Mouse (Mus musculus): Measurements from ENCODE around the gene Gm10570. TPM values are rescaled to one million over a fixed set of nuclear protein-coding genes. Genes with fewer than 3 reads are reported as not detected.

Gm10570 gene
- polyA plus RNA-seq, 1 experiment from 2014 or later: not detected

DNA sequence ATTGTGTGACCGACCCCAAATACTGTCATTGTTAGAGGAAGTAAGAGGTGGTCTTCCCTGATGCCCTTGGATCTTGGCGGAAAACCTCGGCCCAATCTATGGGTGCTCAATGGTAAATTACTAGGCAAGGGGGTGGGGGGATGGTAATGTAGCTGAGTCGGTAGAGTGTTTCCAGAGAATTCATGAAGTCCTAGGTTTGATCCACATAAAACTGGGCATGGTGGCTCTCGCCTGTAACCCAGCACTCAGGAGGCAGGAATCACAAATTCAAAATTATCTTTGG, 32.7 kb downstream of the Gm10570 start:
- Histone ChIP-seq H3K36me3 (replicated peaks; ENCODE audit: insufficient read depth, low read length) (no peaks in the 10 kb centered on the region), H3K4me2 (ENCODE audit: low read depth, low read length) (peak overlapping the region; percentile 69; the same call in 1 of the 2 replicates), H3K27me3 (ENCODE audit: insufficient read depth, low read length) (peaks cover 57% of the 10 kb centered on the region), H3K4me3 (ENCODE audit: low read depth, low read length) (no peak overlapping the region), H3K9me3 (ENCODE audit: low read length) (no peaks in the 10 kb centered on the region), H3K4me1 (ENCODE audit: insufficient read depth) (no peaks in the 10 kb centered on the region; the same call in 1 of the 2 replicates), H3K9ac (replicated peaks) (no peak overlapping the region), H3K27ac (ENCODE audit: low read depth) (no peak overlapping the region)
- WGBS (ENCODE audit: insufficient replicate concordance): 46% methylated on average over 5 of the region's 5 CpGs
- TF ChIP-seq EP300 (IDR thresholded peaks at IDR 0.05; ENCODE audit: low read depth) (no peak), CTCF (IDR thresholded peaks at IDR 0.05; ENCODE audit: low read depth) (no peak)
- no peak for ATAC-seq
- no peak for DNase-seq

- TF ChIP-seq EP300 (IDR thresholded peaks at IDR 0.05; ENCODE audit: low read depth): no peak
- no peak for TF ChIP-seq CTCF (IDR thresholded peaks at IDR 0.05; ENCODE audit: low read depth)
- peak; percentile 68; the same call in 1 of the 2 replicates for ATAC-seq
- H3K36me3 ChIP-seq (replicated peaks; ENCODE audit: insufficient read depth, low read length): no peaks in the 10 kb centered on the region
- peak; percentile 45 for DNase-seq
- peaks cover 57% of the 10 kb centered on the region for H3K27me3 ChIP-seq (ENCODE audit: insufficient read depth, low read length)
- 3% methylated on average over 61 of the region's 62 CpGs for WGBS (ENCODE audit: insufficient replicate concordance)
- H3K4me1 ChIP-seq (ENCODE audit: insufficient read depth): no peaks in the 10 kb centered on the region; the same call in 1 of the 2 replicates
- H3K9ac ChIP-seq (replicated peaks): 0 out of 2 replicates have a peak overlapping the region, but pooled peaks have one; percentile 11
- peak overlapping the region; percentile 33 for H3K4me3 ChIP-seq (ENCODE audit: low read depth, low read length)
- H3K4me2 ChIP-seq (ENCODE audit: low read depth, low read length): peak overlapping the region; percentile 69
- H3K27ac ChIP-seq (ENCODE audit: low read depth): no peak overlapping the region
- H3K9me3 ChIP-seq (ENCODE audit: low read length): no peaks in the 10 kb centered on the region
Observed at GRCm38 (mm10) chr4:130275016-130275822, 33.3 kb downstream of the Gm10570 start.

GRCm38 (mm10) chr4:130274346-130275015, 34.0 kb downstream of the Gm10570 start:
- Histone ChIP-seq H3K4me2 (ENCODE audit: low read depth, low read length) (peak overlapping the region; percentile 69), H3K27ac (ENCODE audit: low read depth) (no peak overlapping the region), H3K9me3 (ENCODE audit: low read length) (no peaks in the 10 kb centered on the region), H3K36me3 (replicated peaks; ENCODE audit: insufficient read depth, low read length) (no peaks in the 10 kb centered on the region), H3K27me3 (ENCODE audit: insufficient read depth, low read length) (peaks cover 57% of the 10 kb centered on the region), H3K4me1 (ENCODE audit: insufficient read depth) (no peaks in the 10 kb centered on the region; the same call in 1 of the 2 replicates), H3K4me3 (ENCODE audit: low read depth, low read length) (peak overlapping the region; percentile 33), H3K9ac (replicated peaks) (no peak overlapping the region)
- TF ChIP-seq CTCF (IDR thresholded peaks at IDR 0.05; ENCODE audit: low read depth) (no peak), EP300 (IDR thresholded peaks at IDR 0.05; ENCODE audit: low read depth) (no peak)
- no peak for DNase-seq
- no peak for ATAC-seq
- 4% methylated on average over 29 of the region's 29 CpGs for WGBS (ENCODE audit: insufficient replicate concordance)

DNA sequence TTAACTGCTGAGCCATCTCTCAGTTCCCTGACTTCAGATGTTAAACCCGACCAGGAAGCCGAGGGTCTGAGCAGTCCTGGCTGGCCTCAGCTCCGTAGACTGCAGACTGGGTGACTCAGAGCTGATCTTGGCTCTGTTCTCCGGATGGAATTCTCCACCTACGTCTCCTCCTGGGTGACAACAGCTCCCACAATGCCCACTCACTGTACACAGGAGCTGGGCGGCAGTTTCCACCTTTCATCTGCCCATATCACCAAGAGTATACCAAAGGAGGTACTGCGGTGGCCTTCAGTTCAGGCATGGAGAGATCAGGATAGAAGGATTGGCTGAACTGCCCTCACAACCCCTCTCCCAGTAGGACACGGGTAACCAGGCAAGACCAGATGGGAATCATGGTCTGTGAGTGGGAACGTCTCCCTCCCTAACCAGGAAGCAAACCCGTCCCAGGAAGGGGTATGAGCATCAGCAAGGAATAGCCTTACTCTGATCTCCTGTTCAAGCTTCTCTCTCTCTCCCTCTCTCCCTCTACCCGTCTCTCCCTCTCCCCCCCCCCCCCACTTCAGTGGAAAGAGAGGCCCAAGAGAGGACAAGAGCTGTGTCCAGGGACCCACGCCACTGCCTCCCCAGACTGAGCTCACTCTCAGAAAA, 34.7 kb downstream of the Gm10570 start:
- H3K9ac ChIP-seq (replicated peaks): no peak overlapping the region
- no peak overlapping the region for H3K4me2 ChIP-seq (ENCODE audit: low read depth, low read length)
- DNase-seq: no peak
- no peak for TF ChIP-seq EP300 (IDR thresholded peaks at IDR 0.05; ENCODE audit: low read depth)
- no peak for TF ChIP-seq CTCF (IDR thresholded peaks at IDR 0.05; ENCODE audit: low read depth)
- no peaks in the 10 kb centered on the region; the same call in 1 of the 2 replicates for H3K4me1 ChIP-seq (ENCODE audit: insufficient read depth)
- peaks cover 50% of the 10 kb centered on the region for H3K27me3 ChIP-seq (ENCODE audit: insufficient read depth, low read length)
- no peak overlapping the region for H3K27ac ChIP-seq (ENCODE audit: low read depth)
- no peaks in the 10 kb centered on the region for H3K9me3 ChIP-seq (ENCODE audit: low read length)
- ATAC-seq: no peak
- WGBS (ENCODE audit: insufficient replicate concordance): 11% methylated on average over 12 of the region's 12 CpGs
- no peak overlapping the region for H3K4me3 ChIP-seq (ENCODE audit: low read depth, low read length)
- no peaks in the 10 kb centered on the region for H3K36me3 ChIP-seq (replicated peaks; ENCODE audit: insufficient read depth, low read length)

DNA sequence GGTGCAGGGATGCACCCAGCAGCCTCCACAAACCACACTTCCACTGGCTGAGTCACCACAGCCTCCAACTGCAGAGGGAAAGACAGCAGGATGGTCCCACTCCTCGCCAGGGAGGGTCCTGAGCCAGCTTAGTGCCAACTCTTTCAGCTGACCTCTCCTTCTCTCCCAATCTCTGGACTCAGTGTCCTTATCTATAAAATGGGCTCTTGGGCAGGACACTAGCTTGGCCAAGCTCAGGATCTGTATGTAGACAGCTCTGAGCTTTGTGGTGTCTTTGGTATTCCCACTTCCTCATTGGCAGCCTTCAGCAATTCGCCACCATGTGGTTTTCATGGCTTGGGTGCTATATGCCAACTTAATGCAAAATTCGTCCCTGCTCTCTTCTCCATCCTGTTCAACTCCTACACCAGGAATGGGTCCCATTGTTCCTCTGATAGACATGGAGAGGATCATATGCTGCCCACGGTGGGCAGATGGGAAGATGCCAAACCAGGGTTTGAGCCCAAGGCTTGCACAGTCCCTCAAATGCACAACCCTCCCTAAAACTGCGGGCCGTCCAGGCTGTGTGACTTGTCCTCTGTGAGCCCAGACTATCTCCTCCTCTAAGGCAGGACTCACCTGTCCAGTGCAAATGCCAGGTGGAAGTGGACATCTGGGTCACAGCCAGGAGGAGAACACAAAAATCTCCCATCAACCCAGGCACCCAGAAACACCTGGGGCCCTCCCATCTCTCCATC, 37.7 kb downstream of the Gm10570 start:
- Histone ChIP-seq H3K36me3 (replicated peaks; ENCODE audit: insufficient read depth, low read length) (no peaks in the 10 kb centered on the region), H3K4me1 (ENCODE audit: insufficient read depth) (peaks cover 10% of the 10 kb centered on the region), H3K27ac (ENCODE audit: low read depth) (no peak overlapping the region), H3K27me3 (ENCODE audit: insufficient read depth, low read length) (peaks cover 34% of the 10 kb centered on the region), H3K4me2 (ENCODE audit: low read depth, low read length) (no peak overlapping the region), H3K9me3 (ENCODE audit: low read length) (no peaks in the 10 kb centered on the region), H3K4me3 (ENCODE audit: low read depth, low read length) (no peak overlapping the region), H3K9ac (replicated peaks) (no peak overlapping the region)
- TF ChIP-seq EP300 (IDR thresholded peaks at IDR 0.05; ENCODE audit: low read depth) (no peak), CTCF (IDR thresholded peaks at IDR 0.05; ENCODE audit: low read depth) (no peak)
- no peak for ATAC-seq
- WGBS (ENCODE audit: insufficient replicate concordance): 53% methylated on average over 6 of the region's 6 CpGs
- no peak for DNase-seq
